Mouse (Mus musculus): ENCODE results near the gene Sfmbt2. TPM values are rescaled to one million over a fixed set of nuclear protein-coding genes. Genes with fewer than 3 reads are reported as not detected.

Sfmbt2 gene
- total and polyA plus RNA-seq, 3 experiments = 25.0 to 79.8 (median 26.8) TPM

GRCm38 (mm10) chr2:10541762-10542161 lies 171.5 kb downstream of the Sfmbt2 start:
- TF ChIP-seq GATA1 (IDR thresholded peaks at IDR 0.05; ENCODE audit: borderline replicate concordance, low read length) (no peak), TAL1 (conservative IDR thresholded peaks at IDR 0.05; ENCODE audit: low read depth, low read length) (no peak), GATA2 (IDR thresholded peaks at IDR 0.05; ENCODE audit: borderline replicate concordance, low read depth, low read length) (no peak), POLR2AphosphoS5 (IDR thresholded peaks at IDR 0.05; ENCODE audit: insufficient replicate concordance, low read depth, low read length) (no peak), CTCF (IDR thresholded peaks at IDR 0.05; ENCODE audit: low read depth, low read length) (no peak)
- ATAC-seq (ENCODE audit: extremely low read depth, insufficient number of reproducible peaks, low FRiP score, poor library complexity, severe bottlenecking) = no peak
- Histone ChIP-seq H3K9me3 (replicated peaks) (no peaks in the 10 kb centered on the region), H3K4me1 (ENCODE audit: insufficient read depth, low read depth, low read length) (no peaks in the 10 kb centered on the region), H3K36me3 (replicated peaks) (peaks cover 54% of the 10 kb centered on the region), H3K27me3 (ENCODE audit: insufficient read depth, low read length) (no peaks in the 10 kb centered on the region), H3K4me3 (ENCODE audit: low read depth, low read length) (no peak overlapping the region)
- no peak for DNase-seq (ENCODE audit: low spot score)

GRCm38 (mm10) chr2:10542388-10542787 lies 172.1 kb downstream of the Sfmbt2 start:
- no peak for ATAC-seq (ENCODE audit: extremely low read depth, insufficient number of reproducible peaks, low FRiP score, poor library complexity, severe bottlenecking)
- Histone ChIP-seq H3K4me1 (ENCODE audit: insufficient read depth, low read depth, low read length) (no peaks in the 10 kb centered on the region), H3K4me3 (ENCODE audit: low read depth, low read length) (no peak overlapping the region), H3K27me3 (ENCODE audit: insufficient read depth, low read length) (no peaks in the 10 kb centered on the region), H3K36me3 (replicated peaks) (peaks cover 52% of the 10 kb centered on the region), H3K9me3 (replicated peaks) (no peaks in the 10 kb centered on the region)
- no peak for TF ChIP-seq POLR2AphosphoS5 (IDR thresholded peaks at IDR 0.05; ENCODE audit: insufficient replicate concordance, low read depth, low read length)
- no peak for TF ChIP-seq GATA1 (IDR thresholded peaks at IDR 0.05; ENCODE audit: borderline replicate concordance, low read length)
- TF ChIP-seq TAL1 (conservative IDR thresholded peaks at IDR 0.05; ENCODE audit: low read depth, low read length) = no peak
- TF ChIP-seq CTCF (IDR thresholded peaks at IDR 0.05; ENCODE audit: low read depth, low read length) = no peak
- DNase-seq (ENCODE audit: low spot score) = no peak

GRCm38 (mm10) chr2:10558816-10559215 lies 188.5 kb downstream of the Sfmbt2 start:
- Histone ChIP-seq H3K36me3 (replicated peaks) (peaks cover 59% of the 10 kb centered on the region), H3K4me3 (ENCODE audit: low read depth, low read length) (no peak overlapping the region), H3K4me1 (ENCODE audit: insufficient read depth, low read depth, low read length) (no peaks in the 10 kb centered on the region), H3K9me3 (replicated peaks) (no peaks in the 10 kb centered on the region), H3K27me3 (ENCODE audit: insufficient read depth, low read length) (no peaks in the 10 kb centered on the region)
- TF ChIP-seq POLR2AphosphoS5 (IDR thresholded peaks at IDR 0.05; ENCODE audit: insufficient replicate concordance, low read depth, low read length) = no peak
- TF ChIP-seq GATA1 (IDR thresholded peaks at IDR 0.05; ENCODE audit: borderline replicate concordance, low read length) = no peak
- no peak for TF ChIP-seq CTCF (IDR thresholded peaks at IDR 0.05; ENCODE audit: low read depth, low read length)
- DNase-seq (ENCODE audit: low spot score) = no peak
- ATAC-seq (ENCODE audit: extremely low read depth, insufficient number of reproducible peaks, low FRiP score, poor library complexity, severe bottlenecking) = no peak

GRCm38 (mm10) chr2:10565491-10565890 lies 195.2 kb downstream of the Sfmbt2 start:
- H3K36me3 ChIP-seq (replicated peaks) = peaks cover 61% of the 10 kb centered on the region
- H3K4me3 ChIP-seq (ENCODE audit: low read depth, low read length) = no peak overlapping the region
- TF ChIP-seq GATA1 (IDR thresholded peaks at IDR 0.05; ENCODE audit: borderline replicate concordance, low read length) (no peak), CTCF (IDR thresholded peaks at IDR 0.05; ENCODE audit: low read depth, low read length) (no peak), GATA2 (IDR thresholded peaks at IDR 0.05; ENCODE audit: borderline replicate concordance, low read depth, low read length) (no peak), POLR2AphosphoS5 (IDR thresholded peaks at IDR 0.05; ENCODE audit: insufficient replicate concordance, low read depth, low read length) (no peak), TAL1 (conservative IDR thresholded peaks at IDR 0.05; ENCODE audit: low read depth, low read length) (no peak)
- ATAC-seq (ENCODE audit: extremely low read depth, insufficient number of reproducible peaks, low FRiP score, poor library complexity, severe bottlenecking) = no peak
- H3K9me3 ChIP-seq (replicated peaks) = no peaks in the 10 kb centered on the region
- no peak for DNase-seq (ENCODE audit: low spot score)
- no peaks in the 10 kb centered on the region for H3K4me1 ChIP-seq (ENCODE audit: insufficient read depth, low read depth, low read length)
- no peaks in the 10 kb centered on the region for H3K27me3 ChIP-seq (ENCODE audit: insufficient read depth, low read length)

GRCm38 (mm10) chr2:10569392-10569791 lies 199.1 kb downstream of the Sfmbt2 start:
- H3K36me3 ChIP-seq (replicated peaks) = peaks cover 68% of the 10 kb centered on the region
- no peak overlapping the region for H3K4me3 ChIP-seq (ENCODE audit: low read depth, low read length)
- TF ChIP-seq GATA1 (IDR thresholded peaks at IDR 0.05; ENCODE audit: borderline replicate concordance, low read length) = no peak
- no peak for TF ChIP-seq TAL1 (conservative IDR thresholded peaks at IDR 0.05; ENCODE audit: low read depth, low read length)
- no peak for TF ChIP-seq POLR2AphosphoS5 (IDR thresholded peaks at IDR 0.05; ENCODE audit: insufficient replicate concordance, low read depth, low read length)
- TF ChIP-seq CTCF (IDR thresholded peaks at IDR 0.05; ENCODE audit: low read depth, low read length) = no peak
- no peak for TF ChIP-seq GATA2 (IDR thresholded peaks at IDR 0.05; ENCODE audit: borderline replicate concordance, low read depth, low read length)
- H3K27me3 ChIP-seq (ENCODE audit: insufficient read depth, low read length) = no peaks in the 10 kb centered on the region
- H3K4me1 ChIP-seq (ENCODE audit: insufficient read depth, low read depth, low read length) = peaks cover 19% of the 10 kb centered on the region
- no peak for DNase-seq (ENCODE audit: low spot score)
- H3K9me3 ChIP-seq (replicated peaks) = no peaks in the 10 kb centered on the region
- no peak for ATAC-seq (ENCODE audit: extremely low read depth, insufficient number of reproducible peaks, low FRiP score, poor library complexity, severe bottlenecking)

GRCm38 (mm10) chr2:10572311-10572710 lies 202.0 kb downstream of the Sfmbt2 start:
- TF ChIP-seq POLR2AphosphoS5 (IDR thresholded peaks at IDR 0.05; ENCODE audit: insufficient replicate concordance, low read depth, low read length) (no peak), TAL1 (conservative IDR thresholded peaks at IDR 0.05; ENCODE audit: low read depth, low read length) (no peak), CTCF (IDR thresholded peaks at IDR 0.05; ENCODE audit: low read depth, low read length) (no peak), GATA2 (IDR thresholded peaks at IDR 0.05; ENCODE audit: borderline replicate concordance, low read depth, low read length) (no peak), GATA1 (IDR thresholded peaks at IDR 0.05; ENCODE audit: borderline replicate concordance, low read length) (no peak)
- no peak for ATAC-seq (ENCODE audit: extremely low read depth, insufficient number of reproducible peaks, low FRiP score, poor library complexity, severe bottlenecking)

More at GRCm38 (mm10) chr2:10572311-10572710, 202.0 kb downstream of the Sfmbt2 start:
- 0 out of 2 replicates have a peak, but pooled peaks cover 4% of the 10 kb centered on the region for H3K9me3 ChIP-seq (replicated peaks)
- DNase-seq (ENCODE audit: low spot score) = no peak
- H3K36me3 ChIP-seq (replicated peaks) = peaks cover 63% of the 10 kb centered on the region
- H3K27me3 ChIP-seq (ENCODE audit: insufficient read depth, low read length) = no peaks in the 10 kb centered on the region
- H3K4me3 ChIP-seq (ENCODE audit: low read depth, low read length) = no peak overlapping the region
- peaks cover 47% of the 10 kb centered on the region for H3K4me1 ChIP-seq (ENCODE audit: insufficient read depth, low read depth, low read length)

Data from G1E (cell line).